Mouse (Mus musculus): ENCODE measurements around the gene Irak2. TPM values are rescaled to one million over a fixed set of nuclear protein-coding genes. Genes with fewer than 3 reads are reported as not detected.
"Not testable (repeated sequence)": the region's sequence is repeated elsewhere in the genome, so short reads cannot be mapped to it uniquely, and the experiment has no call there.

Irak2 gene
- polyA plus RNA-seq, 1 experiment from 2014 or later = 15.6 TPM

- DNase-seq (ENCODE audit: low spot score) (no peak), ATAC-seq (0 out of 2 replicates have a peak, but pooled peaks have one; percentile 5)
- Histone ChIP-seq H3K9ac (replicated peaks; ENCODE audit: low read depth) (no peak overlapping the region), H3K36me3 (ENCODE audit: insufficient read depth, low read length) (peaks cover 7% of the 10 kb centered on the region; the same call in 1 of the 2 replicates), H3K9me3 (ENCODE audit: low read length) (no peaks in the 10 kb centered on the region), H3K4me2 (replicated peaks; ENCODE audit: low read depth, low read length) (no peak overlapping the region), H3K27ac (ENCODE audit: low read length) (no peak overlapping the region), H3K4me1 (ENCODE audit: insufficient read depth, low read depth, low read length) (no peaks in the 10 kb centered on the region; the same call in 1 of the 2 replicates), H3K4me3 (ENCODE audit: low read depth, low read length) (no peak overlapping the region), H3K27me3 (replicated peaks; ENCODE audit: insufficient read depth, low read length) (no peaks in the 10 kb centered on the region)
- TF ChIP-seq EP300 (IDR thresholded peaks at IDR 0.05) (no peak), CTCF (IDR thresholded peaks at IDR 0.05) (no peak)
- WGBS = 53% methylated on average over 7 of the region's 7 CpGs
Observed at GRCm38 (mm10) chr6:113669821-113670220, 31.6 kb downstream of the Irak2 start.

- not testable (repeated sequence) for H3K36me3 ChIP-seq (ENCODE audit: insufficient read depth, low read length); DNase-seq (ENCODE audit: low spot score); H3K9ac ChIP-seq (replicated peaks; ENCODE audit: low read depth); H3K9me3 ChIP-seq (ENCODE audit: low read length); H3K4me2 ChIP-seq (replicated peaks; ENCODE audit: low read depth, low read length); H3K27ac ChIP-seq (ENCODE audit: low read length); ATAC-seq; H3K4me1 ChIP-seq (ENCODE audit: insufficient read depth, low read depth, low read length); H3K27me3 ChIP-seq (replicated peaks; ENCODE audit: insufficient read depth, low read length); H3K4me3 ChIP-seq (ENCODE audit: low read depth, low read length)
- WGBS = 84% methylated on average over 1 of the region's 1 CpGs
- peak; percentile 32 for TF ChIP-seq CTCF (IDR thresholded peaks at IDR 0.05)
Observed at GRCm38 (mm10) chr6:113672029-113672428, 33.8 kb downstream of the Irak2 start.

GRCm38 (mm10) chr6:113672989-113673388 is 34.7 kb downstream of the Irak2 start:
- no peaks in the 10 kb centered on the region for H3K9me3 ChIP-seq (ENCODE audit: low read length)
- H3K4me2 ChIP-seq (replicated peaks; ENCODE audit: low read depth, low read length) = no peak overlapping the region
- ATAC-seq (no peak), DNase-seq (ENCODE audit: low spot score) (no peak)
- no peak overlapping the region for H3K9ac ChIP-seq (replicated peaks; ENCODE audit: low read depth)
- TF ChIP-seq CTCF (IDR thresholded peaks at IDR 0.05) (no peak), EP300 (IDR thresholded peaks at IDR 0.05) (no peak)
- no peak overlapping the region for H3K4me3 ChIP-seq (ENCODE audit: low read depth, low read length)
- no peak overlapping the region for H3K27ac ChIP-seq (ENCODE audit: low read length)
- WGBS = 69% methylated on average over 6 of the region's 6 CpGs
- H3K36me3 ChIP-seq (ENCODE audit: insufficient read depth, low read length) = peaks cover 7% of the 10 kb centered on the region; the same call in 1 of the 2 replicates
- no peaks in the 10 kb centered on the region; the same call in 1 of the 2 replicates for H3K4me1 ChIP-seq (ENCODE audit: insufficient read depth, low read depth, low read length)
- H3K27me3 ChIP-seq (replicated peaks; ENCODE audit: insufficient read depth, low read length) = no peaks in the 10 kb centered on the region

GRCm38 (mm10) chr6:113675234-113675633 is 37.0 kb downstream of the Irak2 start:
- Histone ChIP-seq H3K27me3 (replicated peaks; ENCODE audit: insufficient read depth, low read length) (no peaks in the 10 kb centered on the region), H3K36me3 (ENCODE audit: insufficient read depth, low read length) (peaks cover 7% of the 10 kb centered on the region; the same call in 1 of the 2 replicates), H3K4me3 (ENCODE audit: low read depth, low read length) (no peak overlapping the region), H3K9me3 (ENCODE audit: low read length) (no peaks in the 10 kb centered on the region), H3K9ac (replicated peaks; ENCODE audit: low read depth) (no peak overlapping the region), H3K27ac (ENCODE audit: low read length) (no peak overlapping the region), H3K4me2 (replicated peaks; ENCODE audit: low read depth, low read length) (no peak overlapping the region), H3K4me1 (ENCODE audit: insufficient read depth, low read depth, low read length) (no peaks in the 10 kb centered on the region)
- DNase-seq (ENCODE audit: low spot score) (peak; percentile 67), ATAC-seq (peak; percentile 70)
- no peak for TF ChIP-seq CTCF (IDR thresholded peaks at IDR 0.05)
- TF ChIP-seq EP300 (IDR thresholded peaks at IDR 0.05) = peak; percentile 48
- WGBS = 45% methylated on average over 4 of the region's 4 CpGs

- H3K4me1 ChIP-seq (ENCODE audit: insufficient read depth, low read depth, low read length) = no peaks in the 10 kb centered on the region
- DNase-seq (ENCODE audit: low spot score) (no peak), ATAC-seq (no peak)
- H3K27ac ChIP-seq (ENCODE audit: low read length) = no peak overlapping the region
- no peak overlapping the region for H3K4me2 ChIP-seq (replicated peaks; ENCODE audit: low read depth, low read length)
- 93% methylated on average over 9 of the region's 9 CpGs for WGBS
- no peak overlapping the region for H3K4me3 ChIP-seq (ENCODE audit: low read depth, low read length)
- no peaks in the 10 kb centered on the region for H3K27me3 ChIP-seq (replicated peaks; ENCODE audit: insufficient read depth, low read length)
- TF ChIP-seq CTCF (IDR thresholded peaks at IDR 0.05) (no peak), EP300 (IDR thresholded peaks at IDR 0.05) (no peak)
- H3K36me3 ChIP-seq (ENCODE audit: insufficient read depth, low read length) = peaks cover 7% of the 10 kb centered on the region; the same call in 1 of the 2 replicates
- no peak overlapping the region for H3K9ac ChIP-seq (replicated peaks; ENCODE audit: low read depth)
- H3K9me3 ChIP-seq (ENCODE audit: low read length) = no peaks in the 10 kb centered on the region
Observed at GRCm38 (mm10) chr6:113675991-113676390, 37.7 kb downstream of the Irak2 start.

- H3K27ac ChIP-seq (ENCODE audit: low read length) = no peak overlapping the region
- H3K27me3 ChIP-seq (replicated peaks; ENCODE audit: insufficient read depth, low read length) = no peaks in the 10 kb centered on the region
- H3K9me3 ChIP-seq (ENCODE audit: low read length) = no peaks in the 10 kb centered on the region
- H3K9ac ChIP-seq (replicated peaks; ENCODE audit: low read depth) = no peak overlapping the region
- WGBS = 67% methylated on average over 14 of the region's 14 CpGs
- peaks cover 7% of the 10 kb centered on the region; the same call in 1 of the 2 replicates for H3K36me3 ChIP-seq (ENCODE audit: insufficient read depth, low read length)
- H3K4me1 ChIP-seq (ENCODE audit: insufficient read depth, low read depth, low read length) = no peaks in the 10 kb centered on the region
- no peak overlapping the region for H3K4me2 ChIP-seq (replicated peaks; ENCODE audit: low read depth, low read length)
- DNase-seq (ENCODE audit: low spot score) = peak; percentile 55
- TF ChIP-seq CTCF (IDR thresholded peaks at IDR 0.05) (no peak), EP300 (IDR thresholded peaks at IDR 0.05) (no peak)
- 0 out of 2 replicates have a peak, but pooled peaks have one; percentile 22 for ATAC-seq
- H3K4me3 ChIP-seq (ENCODE audit: low read depth, low read length) = no peak overlapping the region
Observed at GRCm38 (mm10) chr6:113677070-113677734, 38.9 kb downstream of the Irak2 start.

All from lung, postnatal 0 days (tissue).